Mouse (Mus musculus) G1E (cell line): ENCODE data around the gene Gm13288.
"Not testable (repeated sequence)": the region's sequence is repeated elsewhere in the genome, so short reads cannot be mapped to it uniquely, and the experiment has no call there.

ENCODE experiments used
- CTCF ChIP-seq: IDR thresholded peaks from 2 replicates; pipeline ENCODE4 v1.5.1; 2012; ENCODE audit warnings: low read depth, low read length, inconsistent platforms, mixed read lengths
- GATA2 ChIP-seq: IDR thresholded peaks from 2 replicates; pipeline ENCODE4 v1.6.1; 2012; ENCODE audit warnings: low read depth, low read length, inconsistent platforms, borderline replicate concordance
- TAL1 ChIP-seq: conservative IDR thresholded peaks from 2 replicates; pipeline ENCODE4 v1.6.1; 2012; ENCODE audit warnings: low read depth, low read length, inconsistent platforms, mixed read lengths

DNA sequence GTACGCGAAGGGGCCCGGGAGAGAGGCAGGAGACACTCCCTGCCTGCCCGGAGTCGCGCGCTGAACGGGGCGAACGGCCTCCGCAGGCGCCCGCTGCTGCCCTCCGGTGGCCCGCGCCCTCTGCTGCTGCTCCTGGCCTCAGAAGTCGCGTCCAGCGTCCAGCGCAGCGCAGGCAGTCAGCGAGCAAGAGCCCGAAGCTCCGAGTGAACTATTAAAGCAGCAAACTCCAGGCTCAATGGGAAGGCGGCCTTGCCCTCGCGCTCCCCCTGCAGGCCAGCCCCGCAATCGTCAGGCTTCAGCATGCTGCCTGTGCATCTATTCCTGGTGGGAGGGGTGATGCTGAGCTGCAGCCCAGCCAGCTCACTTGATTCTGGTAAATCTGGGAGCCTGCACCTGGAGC is 28.7 kb upstream of the Gm13288 start, which contains the start of gene Gm13289:
- not testable (repeated sequence) for TF ChIP-seq CTCF, TAL1, GATA2
